Mouse (Mus musculus) ovary, postnatal 10 days (tissue): ENCODE measurements around the gene Krtap4-7.
"Not testable (repeated sequence)": the region's sequence is repeated elsewhere in the genome, so short reads cannot be mapped to it uniquely, and the experiment has no call there.

Experiments used
- DNase-seq: peaks from one replicate; pipeline ENCODE4 v3.0.0; 2022; ENCODE audit warnings: low spot score

Gene Krtap4-7

GRCm38 (mm10) chr11:99643635-99644139 lies at the start of gene Krtap4-7:
Gene Krtap4-7, minus strand, starts transcription at chr11:99644089.
- DNase-seq: not testable (repeated sequence)

GRCm38 (mm10) chr11:99690463-99690862 lies 46.6 kb upstream of the Krtap4-7 start, which contains the start of gene Gm14190:
Gene Gm14190, minus strand, starts transcription at chr11:99690740.
- no peak for DNase-seq

GRCm38 (mm10) chr11:99685235-99685634 lies 41.3 kb upstream of the Krtap4-7 start:
- not testable (repeated sequence) for DNase-seq

GRCm38 (mm10) chr11:99683481-99683880 lies 39.6 kb upstream of the Krtap4-7 start:
- no peak for DNase-seq

- no peak for DNase-seq
These were observed 22.0 kb upstream of the Krtap4-7 start, which contains the start of gene Krtap4-6 for GRCm38 (mm10) chr11:99665860-99666259. Gene Krtap4-6, minus strand, starts transcription at chr11:99665960.

- DNase-seq: no peak
These were observed 18.9 kb upstream of the Krtap4-7 start for GRCm38 (mm10) chr11:99662802-99663201.

- DNase-seq: no peak
These were observed 15.4 kb upstream of the Krtap4-7 start for GRCm38 (mm10) chr11:99659256-99659655.

- DNase-seq: not testable (repeated sequence)
These were observed 14.7 kb upstream of the Krtap4-7 start, which contains the start of gene Gm11563 for GRCm38 (mm10) chr11:99658467-99659010. Gene Gm11563, minus strand, starts transcription at chr11:99658960.

GRCm38 (mm10) chr11:99657051-99657450 lies 13.2 kb upstream of the Krtap4-7 start:
- DNase-seq: no peak

- DNase-seq: no peak
These were observed 6.2 kb upstream of the Krtap4-7 start, which contains the start of gene Gm11555 for GRCm38 (mm10) chr11:99650136-99650535. Gene Gm11555, minus strand, starts transcription at chr11:99650236.

GRCm38 (mm10) chr11:99646444-99646843 lies 2.6 kb upstream of the Krtap4-7 start:
- no peak for DNase-seq

GRCm38 (mm10) chr11:99644351-99644750 lies 462 bp upstream of the Krtap4-7 start:
- DNase-seq: no peak

- no peak for DNase-seq
These were observed 3.0 kb downstream of the Krtap4-7 start for GRCm38 (mm10) chr11:99640926-99641325.

- DNase-seq: no peak
These were observed 6.8 kb downstream of the Krtap4-7 start for GRCm38 (mm10) chr11:99637086-99637485.

GRCm38 (mm10) chr11:99634653-99635134 lies 9.2 kb downstream of the Krtap4-7 start, which contains the start of gene Krtap4-2:
Gene Krtap4-2, minus strand, starts transcription at chr11:99635084.
- DNase-seq: no peak

GRCm38 (mm10) chr11:99633293-99633692 lies 10.6 kb downstream of the Krtap4-7 start:
- DNase-seq: no peak

GRCm38 (mm10) chr11:99630890-99631289 lies 13.0 kb downstream of the Krtap4-7 start:
- DNase-seq: no peak

GRCm38 (mm10) chr11:99628138-99628537 lies 15.8 kb downstream of the Krtap4-7 start, which contains the start of gene Krtap4-1:
Gene Krtap4-1, minus strand, starts transcription at chr11:99628238.
- no peak for DNase-seq

GRCm38 (mm10) chr11:99620335-99620734 lies 23.6 kb downstream of the Krtap4-7 start, which contains the start of gene Gm11562:
Gene Gm11562, minus strand, starts transcription at chr11:99620435.
- no peak for DNase-seq

- DNase-seq: no peak
These were observed 29.0 kb downstream of the Krtap4-7 start, which contains the start of gene Krtap2-4 for GRCm38 (mm10) chr11:99614796-99615363. Gene Krtap2-4, minus strand, starts transcription at chr11:99614846.

GRCm38 (mm10) chr11:99610089-99610488 lies 33.8 kb downstream of the Krtap4-7 start, which contains the start of gene Gm11937:
Gene Gm11937, minus strand, starts transcription at chr11:99610189.
- DNase-seq: not testable (repeated sequence)

GRCm38 (mm10) chr11:99609126-99609525 lies 34.8 kb downstream of the Krtap4-7 start:
- no peak for DNase-seq

GRCm38 (mm10) chr11:99603208-99603607 lies 40.7 kb downstream of the Krtap4-7 start, which contains the start of gene Gm11938:
Gene Gm11938, minus strand, starts transcription at chr11:99603308.
- not testable (repeated sequence) for DNase-seq
